ENCODE assay signal across 10 mouse cellular contexts in the genomic region with DNA sequence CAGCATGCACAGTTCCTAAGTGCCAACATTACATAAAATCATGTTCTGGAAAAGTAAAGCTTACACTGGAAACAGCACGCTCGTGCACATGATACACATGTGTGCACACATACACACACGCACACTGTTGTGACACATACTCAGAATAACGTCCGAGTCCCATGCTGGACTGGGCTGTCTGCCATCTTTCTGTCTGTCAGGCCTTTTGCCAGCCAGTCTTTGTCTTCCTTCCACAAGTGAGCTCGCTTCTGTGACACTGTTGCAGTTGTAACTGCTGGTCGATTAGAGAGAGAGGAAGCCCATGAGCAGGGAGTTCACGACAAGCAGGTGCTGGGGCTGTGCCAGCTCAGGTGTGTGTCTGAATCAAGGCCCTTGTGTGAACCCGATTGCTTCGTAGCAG. TPM values are rescaled to one million over a fixed set of nuclear protein-coding genes. Genes with fewer than 3 reads are reported as not detected.
DNase-seq lines count a peak whose midpoint lies in the region; ATAC-seq lines count a peak whose summit lies in the region.
"Had no signal": no experiment of that assay in that cellular context is flagged by ENCODE, and none has a peak within 500 bp of the region (broad histone marks: within the 10 kb centered on the region; RNA-seq: fewer than 3 reads in every experiment).

No protein-coding gene starts in this region.

- intact Hi-C loops in heart, postnatal 10 days (cut with DNase I), result no loop called here

- DNase-seq in frontal cortex, postnatal 25 days (ENCODE audit: low spot score in 2 of 2), result no peak
- DNase-seq in neural tube, embryonic 10.5 days (ENCODE audit: extremely low spot score, low spot score), result no peak
- DNase-seq in heart, postnatal 10 days, result peak; percentile 87 to 90
- DNase-seq in lung, postnatal 4 days, result peak; percentile 63 to 80
- DNase-seq in spleen, postnatal 10 days (ENCODE audit: low spot score in 2 of 2), result no peak
- no peak for DNase-seq in T-cell, adult 2 months (ENCODE audit: low spot score)

- H3K9me3 ChIP-seq in neural tube, embryonic 13.5 days, result no peaks in the 10 kb centered on the region
- H3K9me3 ChIP-seq: stomach, embryonic 15.5 days had no signal

- H3K27ac ChIP-seq in neural tube, embryonic 13.5 days (replicated peaks), result peak overlapping the region; percentile 52; the same call in 1 of the 2 replicates
- H3K27ac ChIP-seq: stomach, embryonic 15.5 days had no signal

- H3K36me3 ChIP-seq in neural tube, embryonic 13.5 days, result peaks cover 45% of the 10 kb centered on the region
- H3K36me3 ChIP-seq: stomach, embryonic 15.5 days had no signal

- no peak overlapping the region for H3K9ac ChIP-seq in neural tube, embryonic 13.5 days
- H3K9ac ChIP-seq: stomach, embryonic 15.5 days had no signal

- H3K27me3 ChIP-seq in neural tube, embryonic 13.5 days, result no peaks in the 10 kb centered on the region
- H3K27me3 ChIP-seq: CH12.LX; stomach, embryonic 15.5 days had no signal

- peak; percentile 20; the same call in 1 of the 2 replicates for ATAC-seq in frontal cortex, adult (ENCODE audit: low TSS enrichment)
- ATAC-seq in neural tube, embryonic 13.5 days (ENCODE audit: low read depth), result peak; percentile 26; the same call in 1 of the 2 replicates

- peaks cover 29% of the 10 kb centered on the region for H3K4me1 ChIP-seq in neural tube, embryonic 13.5 days (replicated peaks)
- H3K4me1 ChIP-seq: stomach, embryonic 15.5 days had no signal

- no peak overlapping the region for H3K4me2 ChIP-seq in neural tube, embryonic 13.5 days
- H3K4me2 ChIP-seq: stomach, embryonic 15.5 days had no signal

- H3K4me3 ChIP-seq in neural tube, embryonic 13.5 days, result no peak overlapping the region
- H3K4me3 ChIP-seq: stomach, embryonic 15.5 days had no signal

- whole genome bisulfite sequencing in neural tube, embryonic 13.5 days, result 81% methylated on average over 10 of the region's 10 CpGs

RNA-seq across cellular contexts. Expression of a gene that starts 57.3 kb away (rescaled TPM):
- 60.4 and 62.5 TPM in 2 replicates for polyA plus RNA-seq in neural tube, embryonic 13.5 days (2015; fragmentation: Nextera tagmentation; extraction: Ambion mirVana)
- total RNA-seq in heart, postnatal 10 days (2021), result 10 to 100 TPM; 41.0 to 41.2 TPM

RNA-seq across cellular contexts. Expression of a gene that starts 57.6 kb away (rescaled TPM):
- 91.5 and 93.0 TPM in 2 replicates for polyA plus RNA-seq in neural tube, embryonic 13.5 days (2015; fragmentation: Nextera tagmentation; extraction: Ambion mirVana)
- 10 to 100 TPM; 30.0 to 32.2 TPM for total RNA-seq in heart, postnatal 10 days (2021)

Comparison
In these comparisons a context has a peak if more than half of its experiments do, and no peak if none do; other contexts are left out.
1. DNase-seq: peak in heart, postnatal 10 days (2 of 2) and lung, postnatal 4 days (2 of 2); none in frontal cortex, postnatal 25 days (0 of 2), neural tube, embryonic 10.5 days (single experiment), spleen, postnatal 10 days (0 of 2) and T-cell, adult 2 months (single experiment).